ENCODE assay signal across 1 mouse cellular context in genomic region chr1:171646429-171646940, GRCm38 (mm10).
TF ChIP-seq lines count a peak whose summit lies in the region.

No protein-coding gene starts in this region.

TF ChIP-seq in CH12.LX, 34 proteins besides CTCF, POLR2A, EP300 and RAD21:
- TF ChIP-seq RCOR1 (conservative IDR thresholded peaks at IDR 0.05; ENCODE audit: low read depth, low read length) (no peak), IRF4 (IDR thresholded peaks at IDR 0.05; ENCODE audit: low read depth, low read length) (peak; percentile 9; the same call in 1 of the 2 replicates)
